8 mouse cellular contexts compared by ENCODE assay signal in genomic region chr9:57074171-57074821, GRCm38 (mm10). TPM values are rescaled to one million over a fixed set of nuclear protein-coding genes. Genes with fewer than 3 reads are reported as not detected.
DNase-seq lines count a peak whose midpoint lies in the region; TF ChIP-seq lines count a peak whose summit lies in the region.

No protein-coding gene starts in this region.

- peak overlapping the region; percentile 81 for H3K9ac ChIP-seq in MEL (ENCODE audit: control insufficient read depth, low read depth, low read length, poor library complexity, severe bottlenecking)

- H3K27me3 ChIP-seq in MEL (ENCODE audit: control insufficient read depth in 1 of 2, insufficient read depth in 2 of 2, low read length in 2 of 2), result no peaks in the 10 kb centered on the region

- TF ChIP-seq RAD21 in MEL (IDR thresholded peaks at IDR 0.05; ENCODE audit: low read depth, low read length), result no peak; the same call in 1 of the 2 replicates

- H3K9me3 ChIP-seq in MEL (replicated peaks; ENCODE audit: insufficient read depth, low read length), result no peaks in the 10 kb centered on the region

- peak overlapping the region; percentile 91 for H3K27ac ChIP-seq in MEL (ENCODE audit: control insufficient read depth, low read depth, low read length)
- no peak overlapping the region for H3K27ac ChIP-seq in cortical plate, adult 2 months (ENCODE audit: insufficient read depth, low read length)

- TF ChIP-seq CTCF in MEL (IDR thresholded peaks at IDR 0.05 in 2 of 3, conservative IDR thresholded peaks at IDR 0.05 in 1 of 3; ENCODE audit: control insufficient read depth in 1 of 3, insufficient read depth in 1 of 3, low read depth in 2 of 3, low read length in 3 of 3, poor library complexity in 1 of 3, severe bottlenecking in 1 of 3), result peak; percentile 15 to 29 (median 26); a peak in 2 of 6 replicates
- TF ChIP-seq CTCF in cortical plate, adult 2 months (IDR thresholded peaks at IDR 0.05; ENCODE audit: extremely low read depth, insufficient read depth, low read length), result no peak
- 0 out of 2 replicates have a peak, but pooled peaks have one; percentile 20 for TF ChIP-seq CTCF in lung, adult 2 months (IDR thresholded peaks at IDR 0.05; ENCODE audit: insufficient read depth, low read length)

- H3K36me3 ChIP-seq in MEL (ENCODE audit: control insufficient read depth in 1 of 2, insufficient read depth in 2 of 2, low read length in 2 of 2), result peaks cover 0 to 15% of the 10 kb centered on the region in 2 experiments; a peak in 2 of 4 replicates

- peak overlapping the region; percentile 61 to 65 for H3K4me3 ChIP-seq in MEL (ENCODE audit: control insufficient read depth in 1 of 2, insufficient read depth in 1 of 2, low read depth in 2 of 2, low read length in 2 of 2)
- peak overlapping the region; percentile 78 for H3K4me3 ChIP-seq in cortical plate, adult 2 months (ENCODE audit: insufficient read depth, low read length)
- H3K4me3 ChIP-seq in lung, adult 2 months (replicated peaks; ENCODE audit: extremely low read depth, low read depth, low read length), result peak overlapping the region; percentile 85

- no peak for TF ChIP-seq POLR2A in MEL (IDR thresholded peaks at IDR 0.05; ENCODE audit: control insufficient read depth in 1 of 2, insufficient read depth in 1 of 2, low read depth in 1 of 2, low read length in 2 of 2, poor library complexity in 1 of 2)
- TF ChIP-seq POLR2A in cortical plate, adult 2 months (IDR thresholded peaks at IDR 0.05; ENCODE audit: extremely low read depth, insufficient read depth, low read length), result no peak
- no peak for TF ChIP-seq POLR2A in lung, adult 2 months (IDR thresholded peaks at IDR 0.05; ENCODE audit: borderline replicate concordance, extremely low read depth, low read depth, low read length)

- H3K4me1 ChIP-seq in MEL (ENCODE audit: control insufficient read depth in 1 of 2, insufficient read depth in 2 of 2, low read length in 2 of 2), result peaks cover 7 to 17% of the 10 kb centered on the region in 2 experiments
- H3K4me1 ChIP-seq in cortical plate, adult 2 months (ENCODE audit: control insufficient read depth, insufficient read depth, low read length), result peaks cover 4% of the 10 kb centered on the region; the same call in 1 of the 2 replicates
- H3K4me1 ChIP-seq in lung, adult 2 months (ENCODE audit: control insufficient read depth, insufficient read depth, low read length), result peaks cover 13% of the 10 kb centered on the region

- WGBS in lung, adult 2 months, result 2% methylated on average over 21 of the region's 21 CpGs

- peak; percentile 69 for DNase-seq in 3T3-L1 (ENCODE audit: low read depth, low spot score)
- peak; percentile 64 for DNase-seq in MEL (ENCODE audit: low read depth, low spot score)
- DNase-seq in heart, adult 9 months (ENCODE audit: low spot score in 2 of 2), result peak; percentile 41 to 46
- peak; percentile 64 for DNase-seq in kidney, adult 9 months
- DNase-seq in lung, adult 2 months, result peak; percentile 23
- peak; percentile 35 for DNase-seq in ovary, postnatal 36 days (ENCODE audit: low spot score)
- peak; percentile 55 for DNase-seq in yolk sac, embryonic 10.5 days (ENCODE audit: low spot score)

- peaks cover 37% of the 10 kb centered on the region for H3K79me2 ChIP-seq in MEL (ENCODE audit: control insufficient read depth, insufficient read depth, low read length, poor library complexity)

- no peak for TF ChIP-seq EP300 in MEL (IDR thresholded peaks at IDR 0.05; ENCODE audit: low read depth in 1 of 2, low read length in 2 of 2)

TF ChIP-seq in MEL, 35 proteins besides CTCF, POLR2A, EP300 and RAD21:
- no peak for TF ChIP-seq POLR2AphosphoS2 (IDR thresholded peaks at IDR 0.05; ENCODE audit: low read length)
- no peak for TF ChIP-seq BHLHE40 (IDR thresholded peaks at IDR 0.05; ENCODE audit: borderline replicate concordance, low read depth, low read length)
- no peak for TF ChIP-seq UBTF (IDR thresholded peaks at IDR 0.05; ENCODE audit: borderline replicate concordance, insufficient read depth, low read depth, low read length)
- TF ChIP-seq USF2 (IDR thresholded peaks at IDR 0.05; ENCODE audit: borderline replicate concordance in 1 of 2, insufficient read depth in 1 of 2, low read depth in 1 of 2, low read length in 2 of 2), result no peak
- no peak for TF ChIP-seq GABPA (IDR thresholded peaks at IDR 0.05; ENCODE audit: low read depth, low read length)
- no peak for TF ChIP-seq ZNF384 (IDR thresholded peaks at IDR 0.05; ENCODE audit: low read depth, low read length)
- TF ChIP-seq ELF1 (IDR thresholded peaks at IDR 0.05; ENCODE audit: low read depth, low read length), result no peak
- TF ChIP-seq SMC3 (IDR thresholded peaks at IDR 0.05; ENCODE audit: low read depth, low read length), result peak; percentile 7; the same call in 1 of the 2 replicates
- no peak for TF ChIP-seq RCOR1 (IDR thresholded peaks at IDR 0.05; ENCODE audit: low read depth, low read length)
- 0 out of 2 replicates have a peak, but pooled peaks have one; percentile 38 for TF ChIP-seq MAX (IDR thresholded peaks at IDR 0.05; ENCODE audit: low read length)

RNA-seq across cellular contexts. Expression of gene Sin3a, which starts 2.5 kb away (rescaled TPM):
- total RNA-seq in MEL (2012; rRNA removed), result 27.0 and 37.5 TPM in 2 replicates
- polyA plus RNA-seq in MEL (2012; ENCODE audit: insufficient read depth in 1 of 2, insufficient read length in 2 of 2, low read depth in 1 of 2, low replicate concordance in 2 of 2, missing spikeins in 1 of 2), result 100 to 1,000 TPM in 1 of 2 experiments, 10 to 100 TPM in 1; 47.5 to 715 TPM
- 25.1 and 27.8 TPM in 2 replicates for polyA plus RNA-seq in cortical plate, adult 2 months (2012; rRNA removed)
- 68.4 and 82.1 TPM in 2 replicates for polyA plus RNA-seq in lung, adult 2 months (2012; rRNA removed)

RNA-seq across cellular contexts. Expression of gene Man2c1, which starts 56.2 kb away (rescaled TPM):
- total RNA-seq in MEL (2012; rRNA removed), result 30.5 and 32.2 TPM in 2 replicates
- 10 to 100 TPM in 1 of 2 experiments, not detected in 1; 73.7 TPM for polyA plus RNA-seq in MEL (2012; ENCODE audit: insufficient read depth in 1 of 2, insufficient read length in 2 of 2, low read depth in 1 of 2, low replicate concordance in 2 of 2, missing spikeins in 1 of 2)
- 234 and 251 TPM in 2 replicates for polyA plus RNA-seq in cortical plate, adult 2 months (2012; rRNA removed)
- polyA plus RNA-seq in lung, adult 2 months (2012; rRNA removed), result 232 and 233 TPM in 2 replicates
